Mouse (Mus musculus): ENCODE results near the gene Pnpla8.

Gene Pnpla8

DNA sequence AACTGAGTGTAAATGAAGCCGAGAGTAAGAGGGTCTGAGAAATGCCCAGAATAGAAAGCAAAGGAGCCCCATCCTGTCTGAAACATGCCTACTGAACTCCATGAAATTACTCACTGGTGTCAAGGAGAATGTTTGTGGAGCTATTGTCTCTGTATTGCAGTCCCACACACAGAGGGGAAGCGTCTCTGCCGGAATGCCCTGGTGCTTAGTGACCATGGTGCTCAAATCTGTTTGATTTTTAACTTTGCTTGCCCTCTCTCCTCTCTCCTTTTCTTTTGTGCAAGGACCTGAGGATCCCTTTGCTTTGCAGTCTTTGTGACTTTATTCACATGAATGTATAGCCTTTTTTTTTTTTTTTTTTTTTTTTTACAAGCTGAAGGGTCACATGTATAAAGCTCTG lies 136.3 kb downstream of the Pnpla8 start:
- no peak for DNase-seq

DNA sequence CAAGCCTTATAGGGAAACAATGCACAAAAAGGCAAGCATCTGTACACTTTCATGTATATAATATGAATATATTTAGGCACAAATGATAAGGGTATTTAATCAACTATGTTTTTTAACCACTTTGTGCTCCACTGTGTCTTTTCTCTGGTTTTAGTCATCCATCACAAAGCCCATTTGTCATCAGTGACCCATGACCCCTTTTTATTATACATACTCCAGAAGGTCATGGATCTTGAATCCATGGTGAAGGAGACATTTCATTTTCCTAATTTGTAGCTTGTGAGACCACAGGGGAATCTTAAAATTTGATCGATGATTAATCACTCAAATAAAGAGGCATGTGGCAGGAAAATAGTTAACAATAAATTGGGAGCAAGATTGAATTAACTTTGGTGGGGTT lies 136.7 kb downstream of the Pnpla8 start:
- DNase-seq, result no peak

DNA sequence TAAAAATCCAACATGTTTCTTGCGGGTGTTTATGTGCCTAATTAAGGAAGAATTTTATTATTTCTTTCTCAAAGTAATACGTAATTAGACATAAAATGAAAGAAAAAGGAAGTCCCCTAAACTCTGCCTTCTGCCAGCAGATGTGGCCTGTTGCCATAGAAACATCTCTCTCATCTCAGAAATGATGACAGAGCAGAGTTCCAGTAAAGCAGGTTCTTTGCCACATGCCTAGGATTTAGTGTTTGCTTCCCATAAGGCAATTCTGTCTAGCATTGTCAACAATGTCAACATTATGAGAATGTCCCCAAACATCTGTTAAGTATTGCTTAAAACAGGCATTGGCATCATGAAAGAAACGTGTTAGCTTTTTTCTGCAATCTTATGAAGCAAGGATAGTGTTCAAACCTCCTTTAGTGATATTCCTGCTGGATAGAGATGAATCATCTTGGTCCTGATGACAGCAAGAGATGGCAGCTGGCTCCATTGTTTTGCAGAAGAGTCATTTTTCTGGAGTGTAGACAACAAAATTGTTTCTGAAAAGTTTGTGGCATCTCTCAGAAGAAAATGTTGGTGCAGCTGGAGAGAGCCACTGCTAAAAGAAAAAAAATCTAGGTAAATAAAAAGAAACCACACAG lies 150.0 kb downstream of the Pnpla8 start:
- no peak for DNase-seq
